Comparison of ENCODE assay signal across 16 mouse cellular contexts in genomic region chr7:73278616-73279015, GRCm38 (mm10).
DNase-seq lines count a peak whose midpoint lies in the region.
"Had no signal": no experiment of that assay in that cellular context is flagged by ENCODE, and none has a peak within 500 bp of the region (broad histone marks: within the 10 kb centered on the region; RNA-seq: fewer than 3 reads in every experiment).

No protein-coding gene starts in this region.

- no peak overlapping the region for H3K27ac ChIP-seq in hindbrain, embryonic 10.5 days
- H3K27ac ChIP-seq: forebrain, embryonic 13.5 days; limb, embryonic 15.5 days; stomach, postnatal 0 days had no signal

- WGBS in hindbrain, embryonic 10.5 days, result 87% methylated on average over 6 of the region's 6 CpGs

- H3K9me3 ChIP-seq in hindbrain, embryonic 10.5 days, result no peaks in the 10 kb centered on the region
- H3K9me3 ChIP-seq: limb, embryonic 15.5 days had no signal

- peak; percentile 44 for DNase-seq in testis, postnatal 14 days (ENCODE audit: low spot score)
- DNase-seq in testis, postnatal 10 days (ENCODE audit: low spot score), result no peak
- peak; percentile 62 to 73 for DNase-seq in cerebellum, postnatal 14 days
- DNase-seq in gastrocnemius, postnatal 25 days, result peak; percentile 79
- DNase-seq in skeletal muscle tissue, adult 2 months (ENCODE audit: low read depth, low spot score), result peak; percentile 79
- DNase-seq in T-cell, adult 2 months (ENCODE audit: low spot score), result no peak
- no peak for DNase-seq in hindbrain, embryonic 10.5 days (ENCODE audit: low spot score)
- no peak for DNase-seq in left cerebral cortex, adult 18-20 months (ENCODE audit: low spot score in 2 of 2)
- DNase-seq: kidney, adult 8-10 months; kidney, postnatal 36 days; lung, postnatal 10 days; spleen, adult 18-20 months; thymus, postnatal 4 days had no signal

- no peaks in the 10 kb centered on the region for H3K36me3 ChIP-seq in hindbrain, embryonic 10.5 days
- H3K36me3 ChIP-seq: limb, embryonic 15.5 days had no signal

- H3K27me3 ChIP-seq in hindbrain, embryonic 10.5 days (ENCODE audit: insufficient read depth, poor library complexity, severe bottlenecking), result no peaks in the 10 kb centered on the region
- H3K27me3 ChIP-seq: forebrain, embryonic 13.5 days; limb, embryonic 15.5 days had no signal

- H3K4me3 ChIP-seq in hindbrain, embryonic 10.5 days, result no peak overlapping the region
- H3K4me3 ChIP-seq: forebrain, embryonic 13.5 days; limb, embryonic 15.5 days had no signal

- H3K4me1 ChIP-seq in hindbrain, embryonic 10.5 days (replicated peaks), result no peaks in the 10 kb centered on the region
- H3K4me1 ChIP-seq: forebrain, embryonic 13.5 days; limb, embryonic 15.5 days had no signal

Comparison
In these comparisons a context has a peak if more than half of its experiments do, and no peak if none do; other contexts are left out.
1. DNase-seq: peak in testis, postnatal 14 days (single experiment), cerebellum, postnatal 14 days (2 of 2), gastrocnemius, postnatal 25 days (single experiment) and skeletal muscle tissue, adult 2 months (single experiment); none in testis, postnatal 10 days (single experiment), T-cell, adult 2 months (single experiment), hindbrain, embryonic 10.5 days (single experiment) and left cerebral cortex, adult 18-20 months (0 of 2).